Mouse (Mus musculus): Measurements from ENCODE around the gene Ntrk2. TPM values are rescaled to one million over a fixed set of nuclear protein-coding genes. Genes with fewer than 3 reads are reported as not detected.

Ntrk2 gene
- total and polyA plus RNA-seq, 2 experiments = 0.55 to 1.5 TPM

- Histone ChIP-seq H3K4me3 (ENCODE audit: insufficient read depth, low read depth, low read length) (no peak overlapping the region), H3K27ac (replicated peaks; ENCODE audit: insufficient read depth, low read depth, low read length) (no peak overlapping the region), H3K27me3 (ENCODE audit: control insufficient read depth, insufficient read depth, low read length) (no peaks in the 10 kb centered on the region), H3K36me3 (ENCODE audit: control insufficient read depth, insufficient read depth, low read length) (no peaks in the 10 kb centered on the region), H3K79me2 (ENCODE audit: control insufficient read depth, insufficient read depth, low read length) (no peaks in the 10 kb centered on the region), H3K4me1 (ENCODE audit: control insufficient read depth, insufficient read depth, low read length) (no peaks in the 10 kb centered on the region), H3K9ac (ENCODE audit: low read depth, low read length) (no peak overlapping the region)
- no peak for TF ChIP-seq CTCF (IDR thresholded peaks at IDR 0.05; ENCODE audit: low read depth, low read length)
- TF ChIP-seq POLR2A (IDR thresholded peaks at IDR 0.05; ENCODE audit: extremely low read depth, insufficient read depth, low read length) = no peak
- WGBS = 81% methylated on average over 5 of the region's 5 CpGs
- no peak for DNase-seq (ENCODE audit: extremely low read depth, low read depth, low spot score)
These were observed 310.9 kb downstream of the Ntrk2 start for GRCm38 (mm10) chr13:59117233-59117632.

GRCm38 (mm10) chr13:59119596-59120394 is 313.4 kb downstream of the Ntrk2 start:
- TF ChIP-seq CTCF (IDR thresholded peaks at IDR 0.05; ENCODE audit: low read depth, low read length) = no peak
- no peak overlapping the region for H3K27ac ChIP-seq (replicated peaks; ENCODE audit: insufficient read depth, low read depth, low read length)
- H3K79me2 ChIP-seq (ENCODE audit: control insufficient read depth, insufficient read depth, low read length) = no peaks in the 10 kb centered on the region
- no peaks in the 10 kb centered on the region for H3K4me1 ChIP-seq (ENCODE audit: control insufficient read depth, insufficient read depth, low read length)
- H3K4me3 ChIP-seq (ENCODE audit: insufficient read depth, low read depth, low read length) = no peak overlapping the region
- H3K36me3 ChIP-seq (ENCODE audit: control insufficient read depth, insufficient read depth, low read length) = no peaks in the 10 kb centered on the region
- 76% methylated on average over 10 of the region's 10 CpGs for whole genome bisulfite sequencing
- DNase-seq (ENCODE audit: extremely low read depth, low read depth, low spot score) = no peak
- no peak overlapping the region for H3K9ac ChIP-seq (ENCODE audit: low read depth, low read length)
- H3K27me3 ChIP-seq (ENCODE audit: control insufficient read depth, insufficient read depth, low read length) = no peaks in the 10 kb centered on the region

DNA sequence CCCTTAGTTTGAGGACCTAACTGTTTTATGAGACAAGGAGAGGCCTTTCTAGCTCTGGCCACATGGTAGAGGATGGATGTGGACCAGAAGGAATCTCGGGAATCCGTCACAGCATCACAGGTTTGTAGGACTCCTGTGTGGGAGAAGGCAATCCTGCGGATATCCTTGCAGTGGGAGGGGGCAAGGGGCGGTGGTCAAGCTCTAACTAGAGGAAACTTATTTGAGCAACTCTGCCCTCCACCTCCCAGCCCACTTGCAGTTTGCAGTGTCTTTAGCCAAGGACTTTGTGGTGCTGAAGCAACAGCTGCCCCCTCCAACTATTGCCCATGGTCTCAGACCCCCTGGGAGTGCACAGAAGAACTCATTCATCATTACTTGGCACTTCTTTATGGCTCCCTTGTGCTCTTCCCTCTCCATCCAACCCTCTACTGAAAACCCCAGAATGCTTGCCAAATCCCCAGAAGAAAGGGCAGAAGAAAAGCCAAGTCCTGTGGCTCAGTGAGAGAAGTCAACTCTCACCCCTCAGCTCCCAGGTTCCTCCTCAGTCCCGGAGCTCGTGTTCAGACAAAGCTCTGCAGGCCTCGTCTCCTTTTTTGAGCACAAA is 336.9 kb downstream of the Ntrk2 start:
- Histone ChIP-seq H3K27me3 (ENCODE audit: control insufficient read depth, insufficient read depth, low read length) (no peaks in the 10 kb centered on the region), H3K36me3 (ENCODE audit: control insufficient read depth, insufficient read depth, low read length) (no peaks in the 10 kb centered on the region), H3K27ac (replicated peaks; ENCODE audit: insufficient read depth, low read depth, low read length) (no peak overlapping the region), H3K79me2 (ENCODE audit: control insufficient read depth, insufficient read depth, low read length) (no peaks in the 10 kb centered on the region), H3K4me1 (ENCODE audit: control insufficient read depth, insufficient read depth, low read length) (no peaks in the 10 kb centered on the region), H3K9ac (ENCODE audit: low read depth, low read length) (no peak overlapping the region), H3K4me3 (ENCODE audit: insufficient read depth, low read depth, low read length) (no peak overlapping the region)
- 75% methylated on average over 7 of the region's 7 CpGs for WGBS
- TF ChIP-seq CTCF (IDR thresholded peaks at IDR 0.05; ENCODE audit: low read depth, low read length) (no peak), POLR2A (IDR thresholded peaks at IDR 0.05; ENCODE audit: extremely low read depth, insufficient read depth, low read length) (no peak)
- DNase-seq (ENCODE audit: extremely low read depth, low read depth, low spot score) = no peak

- no peak overlapping the region for H3K27ac ChIP-seq (replicated peaks; ENCODE audit: insufficient read depth, low read depth, low read length)
- TF ChIP-seq POLR2A (IDR thresholded peaks at IDR 0.05; ENCODE audit: extremely low read depth, insufficient read depth, low read length) (no peak), CTCF (IDR thresholded peaks at IDR 0.05; ENCODE audit: low read depth, low read length) (no peak)
- H3K27me3 ChIP-seq (ENCODE audit: control insufficient read depth, insufficient read depth, low read length) = no peaks in the 10 kb centered on the region
- no peak for DNase-seq (ENCODE audit: extremely low read depth, low read depth, low spot score)
- no peaks in the 10 kb centered on the region for H3K36me3 ChIP-seq (ENCODE audit: control insufficient read depth, insufficient read depth, low read length)
- no peaks in the 10 kb centered on the region for H3K79me2 ChIP-seq (ENCODE audit: control insufficient read depth, insufficient read depth, low read length)
- 75% methylated on average over 11 of the region's 11 CpGs for WGBS
- H3K4me3 ChIP-seq (ENCODE audit: insufficient read depth, low read depth, low read length) = no peak overlapping the region
- H3K9ac ChIP-seq (ENCODE audit: low read depth, low read length) = no peak overlapping the region
- H3K4me1 ChIP-seq (ENCODE audit: control insufficient read depth, insufficient read depth, low read length) = no peaks in the 10 kb centered on the region
These were observed 338.0 kb downstream of the Ntrk2 start for GRCm38 (mm10) chr13:59144321-59144856.

- Histone ChIP-seq H3K36me3 (ENCODE audit: control insufficient read depth, insufficient read depth, low read length) (no peaks in the 10 kb centered on the region), H3K4me1 (ENCODE audit: control insufficient read depth, insufficient read depth, low read length) (no peaks in the 10 kb centered on the region)
These were observed 339.5 kb downstream of the Ntrk2 start for GRCm38 (mm10) chr13:59145677-59146555.

More at GRCm38 (mm10) chr13:59145677-59146555, 339.5 kb downstream of the Ntrk2 start:
- H3K79me2 ChIP-seq (ENCODE audit: control insufficient read depth, insufficient read depth, low read length) = no peaks in the 10 kb centered on the region
- DNase-seq (ENCODE audit: extremely low read depth, low read depth, low spot score) = no peak
- 66% methylated on average over 21 of the region's 21 CpGs for whole genome bisulfite sequencing
- H3K4me3 ChIP-seq (ENCODE audit: insufficient read depth, low read depth, low read length) = no peak overlapping the region
- no peak overlapping the region for H3K9ac ChIP-seq (ENCODE audit: low read depth, low read length)
- H3K27ac ChIP-seq (replicated peaks; ENCODE audit: insufficient read depth, low read depth, low read length) = no peak overlapping the region
- no peak for TF ChIP-seq CTCF (IDR thresholded peaks at IDR 0.05; ENCODE audit: low read depth, low read length)
- TF ChIP-seq POLR2A (IDR thresholded peaks at IDR 0.05; ENCODE audit: extremely low read depth, insufficient read depth, low read length) = no peak
- H3K27me3 ChIP-seq (ENCODE audit: control insufficient read depth, insufficient read depth, low read length) = 0 out of 2 replicates have a peak, but pooled peaks cover 3% of the 10 kb centered on the region
